Mouse (Mus musculus): Measurements from ENCODE around the gene Osbpl11.

GRCm38 (mm10) chr16:33247006-33247405 is 62.1 kb downstream of the Osbpl11 start:
- TF ChIP-seq CTCF (IDR thresholded peaks at IDR 0.05) (no peak), POLR2A (IDR thresholded peaks at IDR 0.05; ENCODE audit: insufficient read depth, low read depth, low read length) (no peak), EP300 (IDR thresholded peaks at IDR 0.05; ENCODE audit: insufficient read depth, low read depth, low read length) (no peak)

Measured in heart, adult 2 months (tissue).